Mouse (Mus musculus) cortical plate, adult 2 months (tissue): ENCODE data around the gene Rnf26.

Experiments used
- CTCF ChIP-seq: fragments of 200-500 bp; IDR thresholded peaks from 2 replicates; pipeline ENCODE4 v1.5.1; 2011; ENCODE audit warnings: mild to moderate bottlenecking, control low read depth, low read length; ENCODE audit not compliant: insufficient read depth; ENCODE audit errors: extremely low read depth
- POLR2A ChIP-seq: fragments of 200-500 bp; IDR thresholded peaks from 2 replicates; pipeline ENCODE4 v1.6.1; 2011; ENCODE audit warnings: mild to moderate bottlenecking, low read length, control low read depth; ENCODE audit not compliant: insufficient read depth; ENCODE audit errors: extremely low read depth

DNA sequence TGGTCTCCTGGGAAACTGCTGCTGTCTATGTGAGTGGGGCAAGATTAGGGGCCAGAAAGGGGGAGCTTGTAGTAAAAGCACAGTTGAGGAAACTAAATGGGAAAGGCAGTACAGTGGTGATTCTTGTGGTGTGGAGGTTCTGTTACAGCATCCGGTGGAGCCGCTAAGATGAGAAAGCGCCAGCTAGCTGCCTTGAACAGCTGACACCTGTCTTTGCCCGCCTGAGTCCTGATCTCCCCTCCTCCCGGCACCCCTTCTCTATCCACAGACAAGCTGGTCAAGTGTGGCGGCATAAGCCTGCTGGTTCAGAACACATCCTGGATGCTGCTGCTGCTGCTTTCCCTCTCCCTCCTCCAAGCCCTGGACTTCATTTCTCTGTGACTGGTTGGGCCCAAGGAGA is 66.2 kb downstream of the Rnf26 start:
- TF ChIP-seq CTCF (no peak), POLR2A (no peak; the same call in 1 of the 2 replicates)
